Mouse (Mus musculus) intestine, embryonic 15.5 days (tissue): ENCODE measurements around the gene Dcxr. TPM values are rescaled to one million over a fixed set of nuclear protein-coding genes. Genes with fewer than 3 reads are reported as not detected.

Experiments used
- ATAC-seq: fragments of 200-750 bp; cut with Nextera tagmentation; 2 replicates; pipeline ENCODE4 v1.8.0; 2017; ENCODE audit warnings: moderate TSS enrichment, moderate library complexity
- H3K27ac ChIP-seq: fragments of 300-500 bp; sonication (generic); 2 replicates; pipeline ENCODE4 v1.5.1; 2015; ENCODE audit warnings: mild to moderate bottlenecking, inconsistent platforms
- H3K27me3 ChIP-seq: fragments of 300-500 bp; sonication (generic); replicated peaks from 2 replicates; pipeline ENCODE4 v1.6.1; 2015; ENCODE audit warnings: inconsistent platforms
- H3K36me3 ChIP-seq: fragments of 300-500 bp; sonication (generic); 2 replicates; pipeline ENCODE4 v1.6.1; 2015; ENCODE audit warnings: inconsistent platforms
- H3K4me1 ChIP-seq: fragments of 300-500 bp; sonication (generic); replicated peaks from 2 replicates; pipeline ENCODE4 v1.6.1; 2015; ENCODE audit warnings: inconsistent platforms
- H3K4me2 ChIP-seq: fragments of 300-500 bp; sonication (generic); replicated peaks from 2 replicates; pipeline ENCODE4 v1.6.1; 2015; ENCODE audit warnings: mild to moderate bottlenecking, inconsistent platforms
- H3K4me3 ChIP-seq: fragments of 300-500 bp; sonication (generic); replicated peaks from 2 replicates; pipeline ENCODE4 v1.5.1; 2015; ENCODE audit warnings: inconsistent platforms
- H3K9ac ChIP-seq: fragments of 300-500 bp; sonication (generic); 2 replicates; pipeline ENCODE4 v1.6.1; 2015; ENCODE audit warnings: inconsistent platforms
- H3K9me3 ChIP-seq: fragments of 300-500 bp; sonication (generic); 2 replicates; pipeline ENCODE4 v1.6.1; 2016; ENCODE audit warnings: inconsistent platforms
- WGBS: fragments of 180-500 bp; shearing (Covaris S2); methylation state at CpG from one replicate; pipeline ENCODE4 v1.1.7; 2015; 5-methylcytosine and 5-hydroxymethylcytosine counted together
- polyA plus RNA-seq: library from polyadenylated mRNA; unstranded; fragments of >200 nt; fragmentation: Nextera tagmentation; extraction: Ambion mirVana; gene quantifications from 2 replicates; pipeline ENCODE4 v1.2.1, GENCODE M21; 2015

The Dcxr gene
- polyA plus RNA-seq, 1 experiment from 2014 or later = 31.3 TPM

DNA sequence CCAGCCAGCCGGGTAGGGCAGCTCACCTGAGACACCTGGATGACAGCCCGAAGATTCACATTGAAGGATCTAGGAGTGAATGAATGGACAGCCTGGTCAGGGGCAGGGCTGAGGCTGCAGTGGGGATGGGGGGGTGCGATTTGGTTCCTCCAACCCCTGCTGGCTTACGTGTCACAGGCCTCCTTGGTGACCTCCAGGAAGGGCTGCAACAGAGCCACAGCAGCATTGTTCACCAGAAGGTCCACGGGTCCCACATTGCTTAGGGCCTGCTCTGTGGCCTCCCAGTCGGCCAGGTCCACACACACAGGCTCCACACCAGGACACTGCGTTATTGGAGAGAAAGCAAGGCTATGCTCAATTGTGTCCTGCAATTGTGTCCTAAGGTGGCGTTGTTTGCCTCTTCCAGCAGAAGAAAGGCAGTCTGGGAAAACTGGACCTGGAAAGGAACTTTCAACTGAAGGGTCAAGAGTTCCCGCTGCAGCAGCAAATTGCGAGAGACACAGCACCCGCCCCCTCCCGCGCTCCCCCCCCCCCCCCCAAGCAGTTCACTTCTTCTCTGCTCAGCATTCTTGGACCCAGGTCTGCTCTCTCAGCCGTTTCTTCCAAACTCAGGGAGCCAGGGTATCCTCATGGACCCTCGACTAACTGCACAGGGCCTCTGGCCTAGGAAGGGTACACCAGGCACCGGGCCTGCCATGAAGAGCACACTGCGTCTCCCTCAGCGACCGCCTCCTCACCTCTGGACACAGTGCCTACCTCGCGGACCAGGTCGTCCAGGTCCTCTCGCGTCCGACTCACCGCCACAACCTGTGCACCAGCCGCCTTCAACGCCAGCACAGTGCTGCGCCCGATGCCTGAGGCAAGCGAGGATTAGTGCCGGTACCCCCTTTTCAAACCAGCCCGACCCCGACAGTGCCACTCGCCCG lies 575 bp downstream of the Dcxr start:
- Histone ChIP-seq H3K4me3 (peak overlapping the region; percentile 72), H3K4me1 (peaks cover 14% of the 10 kb centered on the region), H3K27ac (no peak overlapping the region), H3K36me3 (no peaks in the 10 kb centered on the region), H3K9ac (peak overlapping the region; percentile 59), H3K27me3 (no peaks in the 10 kb centered on the region), H3K4me2 (peak overlapping the region; percentile 91), H3K9me3 (no peaks in the 10 kb centered on the region)
- 19% methylated on average over 34 of the region's 36 CpGs for WGBS
- peak; percentile 65 for ATAC-seq

GRCm38 (mm10) chr11:120723509-120723908 lies 3.6 kb downstream of the Dcxr start:
- no peak for ATAC-seq
- H3K4me3 ChIP-seq = no peak overlapping the region
- H3K4me2 ChIP-seq = no peak overlapping the region
- H3K4me1 ChIP-seq = peaks cover 22% of the 10 kb centered on the region
- no peak overlapping the region for H3K27ac ChIP-seq
- H3K9ac ChIP-seq = no peak overlapping the region
- peaks cover 7% of the 10 kb centered on the region; the same call in 1 of the 2 replicates for H3K36me3 ChIP-seq
- no peaks in the 10 kb centered on the region for H3K9me3 ChIP-seq
- no peaks in the 10 kb centered on the region for H3K27me3 ChIP-seq
- 86% methylated on average over 7 of the region's 7 CpGs for WGBS

- H3K36me3 ChIP-seq = peaks cover 13% of the 10 kb centered on the region; the same call in 1 of the 2 replicates
- H3K4me1 ChIP-seq = peaks cover 22% of the 10 kb centered on the region
- H3K27ac ChIP-seq = no peak overlapping the region
- 85% methylated on average over 11 of the region's 11 CpGs for WGBS
- no peak overlapping the region for H3K4me2 ChIP-seq
- H3K4me3 ChIP-seq = no peak overlapping the region
- no peak for ATAC-seq
- H3K9me3 ChIP-seq = no peaks in the 10 kb centered on the region
- H3K27me3 ChIP-seq = no peaks in the 10 kb centered on the region
- no peak overlapping the region for H3K9ac ChIP-seq
Measured at GRCm38 (mm10) chr11:120722761-120723382, 4.2 kb downstream of the Dcxr start.

DNA sequence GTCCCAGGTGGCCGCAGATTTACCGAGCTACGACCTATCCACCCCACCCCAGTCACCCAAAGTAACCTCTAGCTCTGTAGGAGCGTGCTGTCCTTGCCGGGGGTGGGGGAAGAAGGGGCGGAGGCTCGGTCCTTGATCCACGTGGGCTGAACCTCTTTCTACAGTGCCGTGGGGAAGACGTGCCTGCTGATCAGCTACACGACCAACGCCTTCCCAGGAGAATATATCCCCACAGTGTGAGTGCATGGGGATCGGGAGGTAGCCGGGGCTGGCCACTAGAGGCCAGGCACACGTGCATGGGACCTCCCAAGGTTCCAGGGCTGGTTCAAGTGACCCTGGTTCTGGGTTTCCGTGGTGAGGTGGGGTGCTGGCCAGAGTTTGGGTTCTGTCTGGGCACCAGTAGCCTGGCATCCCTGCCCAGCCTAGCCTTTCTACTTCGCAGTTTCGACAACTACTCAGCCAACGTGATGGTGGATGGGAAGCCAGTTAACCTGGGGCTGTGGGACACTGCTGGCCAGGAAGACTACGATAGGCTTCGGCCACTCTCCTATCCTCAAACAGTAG lies 4.9 kb downstream of the Dcxr start:
- Histone ChIP-seq H3K27me3 (no peaks in the 10 kb centered on the region), H3K36me3 (peaks cover 20% of the 10 kb centered on the region), H3K9ac (peak overlapping the region; percentile 73), H3K27ac (peak overlapping the region; percentile 23; the same call in 1 of the 2 replicates), H3K4me1 (peaks cover 22% of the 10 kb centered on the region), H3K4me2 (peak overlapping the region; percentile 98), H3K4me3 (peak overlapping the region; percentile 58), H3K9me3 (no peaks in the 10 kb centered on the region)
- ATAC-seq = peak; percentile 27; the same call in 1 of the 2 replicates
- WGBS = 17% methylated on average over 21 of the region's 21 CpGs

- H3K4me1 ChIP-seq = peaks cover 21% of the 10 kb centered on the region
- under 1% methylated on average over 83 of the region's 90 CpGs for WGBS
- peak within 1 kb of the TSS; percentile 58 for H3K4me3 ChIP-seq
- H3K4me2 ChIP-seq = peak within 1 kb of the TSS; percentile 98
- H3K27me3 ChIP-seq = no peaks in the 10 kb centered on the region
- peaks cover 26% of the 10 kb centered on the region for H3K36me3 ChIP-seq
- peak within 1 kb of the TSS; percentile 23; the same call in 1 of the 2 replicates for H3K27ac ChIP-seq
- H3K9ac ChIP-seq = peak within 1 kb of the TSS; percentile 73
- ATAC-seq = peak; percentile 85
- H3K9me3 ChIP-seq = no peaks in the 10 kb centered on the region
Measured at GRCm38 (mm10) chr11:120721124-120722066, 5.7 kb downstream of the Dcxr start, which contains the start of gene Rac3. Rac3 (plus strand) TSS chr11:120721470.

DNA sequence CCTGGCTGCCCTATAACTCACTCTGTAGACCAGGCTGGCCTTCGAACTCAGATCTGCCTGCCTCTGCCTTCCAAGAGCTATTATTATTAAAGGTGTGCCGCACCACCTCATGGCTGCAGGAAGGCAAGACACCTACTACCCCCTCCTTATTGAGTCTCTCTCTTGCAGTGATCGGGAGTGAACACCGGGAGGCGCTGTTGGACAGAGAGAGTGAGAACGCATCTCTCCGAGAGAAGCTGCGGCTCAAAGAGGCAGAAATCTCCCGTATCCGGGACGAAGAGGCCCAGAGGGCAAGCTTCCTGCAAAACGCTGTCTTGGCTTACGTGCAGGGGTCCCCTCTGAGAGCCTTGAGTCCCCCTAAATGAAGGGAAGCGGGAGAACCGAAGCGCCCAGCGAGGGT lies 6.6 kb downstream of the Dcxr start:
- Histone ChIP-seq H3K27ac (no peak overlapping the region), H3K4me2 (peak overlapping the region; percentile 98), H3K4me3 (peak overlapping the region; percentile 58), H3K4me1 (peaks cover 18% of the 10 kb centered on the region), H3K27me3 (no peaks in the 10 kb centered on the region), H3K9me3 (no peaks in the 10 kb centered on the region), H3K36me3 (peaks cover 31% of the 10 kb centered on the region), H3K9ac (peak overlapping the region; percentile 73; the same call in 1 of the 2 replicates)
- 11% methylated on average over 17 of the region's 17 CpGs for WGBS
- peak; percentile 29 for ATAC-seq

- H3K9me3 ChIP-seq = no peaks in the 10 kb centered on the region
- H3K27ac ChIP-seq = no peak overlapping the region
- no peaks in the 10 kb centered on the region for H3K27me3 ChIP-seq
- H3K4me3 ChIP-seq = no peak overlapping the region
- no peak for ATAC-seq
- no peak overlapping the region for H3K4me2 ChIP-seq
- peaks cover 34% of the 10 kb centered on the region for H3K36me3 ChIP-seq
- peaks cover 22% of the 10 kb centered on the region for H3K4me1 ChIP-seq
- 91% methylated on average over 13 of the region's 13 CpGs for whole genome bisulfite sequencing
- H3K9ac ChIP-seq = no peak overlapping the region
Measured at GRCm38 (mm10) chr11:120719841-120720376, 7.2 kb downstream of the Dcxr start.

GRCm38 (mm10) chr11:120719242-120719641 lies 7.8 kb downstream of the Dcxr start:
- Histone ChIP-seq H3K36me3 (peaks cover 34% of the 10 kb centered on the region), H3K4me1 (peaks cover 29% of the 10 kb centered on the region), H3K27me3 (no peaks in the 10 kb centered on the region), H3K9ac (no peak overlapping the region), H3K4me2 (no peak overlapping the region), H3K4me3 (no peak overlapping the region), H3K27ac (no peak overlapping the region), H3K9me3 (no peaks in the 10 kb centered on the region)
- ATAC-seq = no peak
- 86% methylated on average over 9 of the region's 9 CpGs for WGBS

DNA sequence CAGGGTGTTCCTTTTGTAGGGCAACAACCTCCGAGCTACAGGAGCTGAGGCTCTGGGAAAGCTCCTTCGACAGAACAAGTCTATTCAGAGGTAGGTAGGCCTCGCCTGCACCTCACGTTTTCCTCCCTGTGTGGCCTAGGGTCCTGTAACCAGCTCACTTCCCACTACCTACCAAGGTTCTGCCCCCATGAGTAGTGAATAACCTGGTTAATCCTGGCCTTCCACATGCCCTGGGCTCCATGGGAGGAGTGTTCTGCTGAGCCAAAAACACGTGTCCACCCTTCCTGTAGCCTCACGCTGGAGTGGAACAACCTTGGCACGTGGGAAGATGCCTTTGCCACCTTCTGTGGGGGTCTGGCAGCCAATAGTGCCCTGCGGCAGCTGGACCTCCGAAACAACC lies 11.9 kb downstream of the Dcxr start:
- peak overlapping the region; percentile 61 for H3K9ac ChIP-seq
- 89% methylated on average over 9 of the region's 9 CpGs for WGBS
- no peak for ATAC-seq
- H3K36me3 ChIP-seq = peaks cover 38% of the 10 kb centered on the region
- H3K4me1 ChIP-seq = peaks cover 25% of the 10 kb centered on the region
- no peak overlapping the region for H3K4me3 ChIP-seq
- H3K27me3 ChIP-seq = no peaks in the 10 kb centered on the region
- no peak overlapping the region for H3K27ac ChIP-seq
- peak overlapping the region; percentile 93 for H3K4me2 ChIP-seq
- no peaks in the 10 kb centered on the region for H3K9me3 ChIP-seq

- 40% methylated on average over 10 of the region's 10 CpGs for WGBS
- Histone ChIP-seq H3K27ac (no peak overlapping the region), H3K9ac (peak overlapping the region; percentile 61), H3K4me1 (peaks cover 29% of the 10 kb centered on the region), H3K27me3 (no peaks in the 10 kb centered on the region), H3K9me3 (no peaks in the 10 kb centered on the region), H3K4me3 (peak overlapping the region; percentile 70), H3K36me3 (peaks cover 38% of the 10 kb centered on the region), H3K4me2 (peak overlapping the region; percentile 93)
- no peak for ATAC-seq
Measured at GRCm38 (mm10) chr11:120714546-120714945, 12.5 kb downstream of the Dcxr start.
